Comparison of ENCODE assay signal across 8 mouse cellular contexts in the genomic region with DNA sequence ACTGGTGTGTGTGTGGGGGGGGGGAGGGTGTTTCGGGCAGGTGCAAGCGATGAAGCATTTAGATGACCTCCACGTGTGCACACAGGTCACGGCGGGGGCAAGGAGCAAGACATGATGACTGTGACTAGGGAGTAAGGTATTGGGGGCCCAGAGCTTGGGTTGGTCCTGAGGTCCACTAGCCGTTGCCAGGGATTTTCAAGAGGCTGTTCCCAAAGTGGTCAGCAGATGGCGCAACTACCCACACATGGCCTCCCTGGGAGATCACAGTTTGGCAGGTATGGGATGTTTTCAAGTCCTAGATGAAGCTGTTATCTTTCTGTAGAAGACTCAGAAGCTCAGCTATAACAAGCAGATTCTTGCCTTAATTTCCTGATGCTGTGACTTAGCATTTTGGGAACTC. TPM values are rescaled to one million over a fixed set of nuclear protein-coding genes. Genes with fewer than 3 reads are reported as not detected.
A peak's percentile ranks its signal among the peaks of the same experiment; 100 is the strongest.
DNase-seq lines count a peak whose midpoint lies in the region; ATAC-seq lines count a peak whose summit lies in the region.

No protein-coding gene starts in this region.

- 18% methylated on average over 7 of the region's 7 CpGs for WGBS in limb, embryonic 10.5 days

- H3K4me3 ChIP-seq in limb, embryonic 10.5 days, result no peak overlapping the region

- H3K27ac ChIP-seq in limb, embryonic 10.5 days, result no peak overlapping the region

- H3K27me3 ChIP-seq in limb, embryonic 10.5 days (ENCODE audit: low read depth, poor library complexity, severe bottlenecking), result peaks cover 9% of the 10 kb centered on the region

- H3K4me1 ChIP-seq in limb, embryonic 10.5 days, result peaks cover 25% of the 10 kb centered on the region

- H3K9me3 ChIP-seq in limb, embryonic 10.5 days (replicated peaks), result no peaks in the 10 kb centered on the region

- peak; percentile 59 to 83 for DNase-seq in left cerebral cortex, adult 18-20 months (ENCODE audit: low spot score in 2 of 2)
- no peak for DNase-seq in left cerebral cortex, adult 8-10 months (ENCODE audit: low spot score in 2 of 2)
- DNase-seq in Muller cell, postnatal 12 days (ENCODE audit: inconsistent ontology term), result peak; percentile 53
- peak; percentile 77 to 86 for DNase-seq in cerebellum, adult 18-20 months
- DNase-seq in gastrocnemius, postnatal 36 days, result peak; percentile 66 to 76
- DNase-seq in limb, embryonic 10.5 days (ENCODE audit: low spot score), result peak; percentile 84
- DNase-seq in retina, adult 2 months (ENCODE audit: low read depth, low spot score), result peak; percentile 50

- H3K36me3 ChIP-seq in limb, embryonic 10.5 days, result peaks cover 7% of the 10 kb centered on the region

- ATAC-seq in inflammation-experienced regulatory T-cells, adult 6 months, result no peak

- intact Hi-C loops in gastrocnemius, postnatal 36 days (cut with DNase I), result no loop called here

RNA-seq across cellular contexts. Expression of a gene that starts 2.8 kb away (rescaled TPM):
- total RNA-seq in left cerebral cortex, adult 18-20 months (2021), result 100 to 1,000 TPM; 172 to 194 TPM
- 100 to 1,000 TPM; 167 to 191 (median 180) TPM for total RNA-seq in left cerebral cortex, adult 8-10 months (2022)
- 10 to 100 TPM; 82.7 to 82.8 TPM for total RNA-seq in gastrocnemius, postnatal 36 days (2021)
- 100 and 102 TPM in 2 replicates for polyA plus RNA-seq in limb, embryonic 10.5 days (2016; fragmentation: Nextera tagmentation; extraction: Ambion mirVana)
- polyA plus RNA-seq in inflammation-experienced regulatory T-cells, adult 6 months (2017; shearing (Covaris generic)), result 10 to 100 TPM; 21.9 to 30.4 (median 25.3) TPM

RNA-seq across cellular contexts. Expression of a gene that starts 7.2 kb away (rescaled TPM):
- 1 to 10 TPM; 2.5 to 5.0 TPM for total RNA-seq in left cerebral cortex, adult 18-20 months (2021)
- 1 to 10 TPM; 6.2 to 7.9 (median 7.1) TPM for total RNA-seq in left cerebral cortex, adult 8-10 months (2022)
- under 1 TPM; 0.54 TPM for total RNA-seq in gastrocnemius, postnatal 36 days (2021)
- 33.6 and 43.5 TPM in 2 replicates for polyA plus RNA-seq in limb, embryonic 10.5 days (2016; fragmentation: Nextera tagmentation; extraction: Ambion mirVana)
- not detected for polyA plus RNA-seq in inflammation-experienced regulatory T-cells, adult 6 months (2017; shearing (Covaris generic))

RNA-seq across cellular contexts. Expression of a gene that starts 21.1 kb away (rescaled TPM):
- total RNA-seq in left cerebral cortex, adult 18-20 months (2021), result 10 to 100 TPM; 31.3 to 34.8 TPM
- 10 to 100 TPM; 27.0 to 36.1 (median 31.0) TPM for total RNA-seq in left cerebral cortex, adult 8-10 months (2022)
- 1 to 10 TPM; 7.0 to 8.7 TPM for total RNA-seq in gastrocnemius, postnatal 36 days (2021)
- polyA plus RNA-seq in limb, embryonic 10.5 days (2016; fragmentation: Nextera tagmentation; extraction: Ambion mirVana), result 43.8 and 49.0 TPM in 2 replicates
- 10 to 100 TPM; 24.9 to 35.1 (median 30.7) TPM for polyA plus RNA-seq in inflammation-experienced regulatory T-cells, adult 6 months (2017; shearing (Covaris generic))

RNA-seq across cellular contexts. Expression of a gene that starts 23.3 kb away (rescaled TPM):
- total RNA-seq in left cerebral cortex, adult 18-20 months (2021), result under 1 TPM; 0.26 to 0.86 TPM
- under 1 TPM; 0.51 to 0.83 (median 0.64) TPM for total RNA-seq in left cerebral cortex, adult 8-10 months (2022)
- total RNA-seq in gastrocnemius, postnatal 36 days (2021), result not detected
- 0.30 and 0.80 TPM in 2 replicates for polyA plus RNA-seq in limb, embryonic 10.5 days (2016; fragmentation: Nextera tagmentation; extraction: Ambion mirVana)
- under 1 TPM in 1 of 3 experiments, not detected in 2; 0.34 TPM for polyA plus RNA-seq in inflammation-experienced regulatory T-cells, adult 6 months (2017; shearing (Covaris generic))

Comparison
In these comparisons a context has a peak if more than half of its experiments do, and no peak if none do; other contexts are left out.
1. DNase-seq: peak in left cerebral cortex, adult 18-20 months (2 of 2), Muller cell, postnatal 12 days (single experiment), cerebellum, adult 18-20 months (2 of 2), gastrocnemius, postnatal 36 days (2 of 2), limb, embryonic 10.5 days (single experiment) and retina, adult 2 months (single experiment); none in left cerebral cortex, adult 8-10 months (0 of 2).